Mouse (Mus musculus) MEL (cell line): ENCODE data around the gene Pold4. TPM values are rescaled to one million over a fixed set of nuclear protein-coding genes. Genes with fewer than 3 reads are reported as not detected.
"Not testable (repeated sequence)": the region's sequence is repeated elsewhere in the genome, so short reads cannot be mapped to it uniquely, and the experiment has no call there.

ENCODE experiments used
- DNase-seq: peaks from one replicate; pipeline ENCODE4 v3.0.0; 2011; ENCODE audit warnings: low read depth, low spot score
- H3K27ac ChIP-seq: 2 replicates; pipeline ENCODE4 v1.5.1; 2012; ENCODE audit warnings: low read depth, mild to moderate bottlenecking, control low read depth, low read length, moderate library complexity; ENCODE audit not compliant: control insufficient read depth
- H3K27me3 ChIP-seq, 2 experiments: fragments of 150-350 bp in 1 of 2; sonication (generic) in 1 of 2; 2 replicates each; pipeline ENCODE4 v1.6.1; 2012; ENCODE audit warnings: low read length in 2 of 2, mild to moderate bottlenecking in 2 of 2, improper control_type of control experiment in 1 of 2, moderate library complexity in 1 of 2; ENCODE audit not compliant: insufficient read depth in 2 of 2, control insufficient read depth in 1 of 2
- H3K36me3 ChIP-seq, 2 experiments: 2 replicates each; pipeline ENCODE4 v1.6.1; 2012 to 2014; ENCODE audit warnings: low read length in 2 of 2, improper control_type of control experiment in 1 of 2, inconsistent platforms in 1 of 2, mild to moderate bottlenecking in 1 of 2; ENCODE audit not compliant: insufficient read depth in 2 of 2, control insufficient read depth in 1 of 2
- H3K4me1 ChIP-seq, 2 experiments: fragments of 150-350 bp in 1 of 2; sonication (generic) in 1 of 2; 2 replicates each; pipeline ENCODE4 v1.6.1; 2012; ENCODE audit warnings: low read length in 2 of 2, improper control_type of control experiment in 1 of 2, mild to moderate bottlenecking in 1 of 2; ENCODE audit not compliant: insufficient read depth in 2 of 2, control insufficient read depth in 1 of 2
- H3K4me3 ChIP-seq, 2 experiments: fragments of 150-350 bp in 1 of 2; sonication (generic) in 1 of 2; 2 replicates each; pipeline ENCODE4 v1.5.1; 2012; ENCODE audit warnings: low read depth in 2 of 2, low read length in 2 of 2, mild to moderate bottlenecking in 2 of 2, moderate library complexity in 2 of 2, control low read depth in 1 of 2, improper control_type of control experiment in 1 of 2; ENCODE audit not compliant: control insufficient read depth in 1 of 2, insufficient read depth in 1 of 2
- H3K79me2 ChIP-seq: 2 replicates; pipeline ENCODE4 v1.6.1; 2012; ENCODE audit warnings: mild to moderate bottlenecking, low read length, moderate library complexity; ENCODE audit not compliant: control insufficient read depth, poor library complexity, insufficient read depth
- H3K9ac ChIP-seq: 2 replicates; pipeline ENCODE4 v1.6.1; 2012; ENCODE audit warnings: low read depth, mild to moderate bottlenecking, control low read depth, low read length, moderate library complexity; ENCODE audit not compliant: control insufficient read depth, poor library complexity, severe bottlenecking
- H3K9me3 ChIP-seq: fragments of 150-350 bp; sonication (generic); replicated peaks from 2 replicates; pipeline ENCODE4 v1.6.1; 2012; ENCODE audit warnings: mild to moderate bottlenecking, low read length, improper control_type of control experiment, moderate library complexity; ENCODE audit not compliant: insufficient read depth
- BHLHE40 ChIP-seq: IDR thresholded peaks from 2 replicates; pipeline ENCODE4 v1.6.1; 2012; ENCODE audit warnings: low read depth, mild to moderate bottlenecking, inconsistent platforms, low read length, improper control_type of control experiment, borderline replicate concordance
- CTCF ChIP-seq, 3 experiments: IDR thresholded peaks in 2 of 3; conservative IDR thresholded peaks in 1 of 3; 2 replicates each; pipeline ENCODE4 v1.5.1; 2011 to 2012; ENCODE audit warnings: low read length in 3 of 3, low read depth in 2 of 3, mild to moderate bottlenecking in 2 of 3, improper control_type of control experiment in 1 of 3, inconsistent platforms in 1 of 3, mixed read lengths in 1 of 3, moderate library complexity in 1 of 3; ENCODE audit not compliant: control insufficient read depth in 1 of 3, insufficient read depth in 1 of 3, poor library complexity in 1 of 3, severe bottlenecking in 1 of 3
- ELF1 ChIP-seq: IDR thresholded peaks from 2 replicates; pipeline ENCODE4 v1.6.1; 2014; ENCODE audit warnings: low read depth, mild to moderate bottlenecking, inconsistent platforms, low read length, improper control_type of control experiment, moderate library complexity
- MEF2A ChIP-seq: IDR thresholded peaks from 2 replicates; pipeline ENCODE4 v1.6.1; 2014; ENCODE audit warnings: low read depth, mild to moderate bottlenecking, inconsistent platforms, low read length, improper control_type of control experiment; ENCODE audit not compliant: poor library complexity, insufficient replicate concordance, severe bottlenecking; ENCODE audit errors: extremely low read depth
- MXI1 ChIP-seq: IDR thresholded peaks from 2 replicates; pipeline ENCODE4 v1.6.1; 2011; ENCODE audit warnings: mild to moderate bottlenecking, low read depth, low read length, improper control_type of control experiment
- NRF1 ChIP-seq: IDR thresholded peaks from 2 replicates; pipeline ENCODE4 v1.6.1; 2014; ENCODE audit warnings: low read depth, mild to moderate bottlenecking, inconsistent platforms, low read length, improper control_type of control experiment, moderate library complexity; ENCODE audit not compliant: poor library complexity, insufficient read depth, severe bottlenecking
- POLR2A ChIP-seq, 2 experiments: IDR thresholded peaks; 2 replicates each; pipeline ENCODE4 v1.6.1; 2011 to 2012; ENCODE audit warnings: low read length in 2 of 2, mild to moderate bottlenecking in 2 of 2, control low read depth in 1 of 2, improper control_type of control experiment in 1 of 2, low read depth in 1 of 2, moderate library complexity in 1 of 2; ENCODE audit not compliant: control insufficient read depth in 1 of 2, insufficient read depth in 1 of 2, poor library complexity in 1 of 2
- RAD21 ChIP-seq: IDR thresholded peaks from 2 replicates; pipeline ENCODE4 v1.6.1; 2011; ENCODE audit warnings: mild to moderate bottlenecking, low read depth, low read length, improper control_type of control experiment
- SIN3A ChIP-seq: IDR thresholded peaks from 2 replicates; pipeline ENCODE4 v1.6.1; 2012; ENCODE audit warnings: low read length, improper control_type of control experiment, inconsistent platforms
- SMC3 ChIP-seq: IDR thresholded peaks from 2 replicates; pipeline ENCODE4 v1.6.1; 2011; ENCODE audit warnings: low read depth, low read length, improper control_type of control experiment
- TAL1 ChIP-seq: IDR thresholded peaks from 2 replicates; pipeline ENCODE4 v1.6.1; 2012; ENCODE audit warnings: mild to moderate bottlenecking, inconsistent platforms, low read length, moderate library complexity, mixed read lengths
- TCF12 ChIP-seq: IDR thresholded peaks from 2 replicates; pipeline ENCODE4 v1.6.1; 2014; ENCODE audit warnings: low read depth, mild to moderate bottlenecking, inconsistent platforms, low read length, improper control_type of control experiment, moderate library complexity
- ZNF384 ChIP-seq: IDR thresholded peaks from 2 replicates; pipeline ENCODE4 v1.6.1; 2012; ENCODE audit warnings: low read depth, mild to moderate bottlenecking, inconsistent platforms, low read length, improper control_type of control experiment
- polyA plus RNA-seq, 2 experiments: library from polyadenylated mRNA; stranded (reverse) in 1 of 2; unstranded in 1 of 2; fragments of >175 nt in 1 of 2; fragments of >200 nt in 1 of 2; gene quantifications; 2 replicates each; pipeline versions ENCODE4 v1.2.1 to v1.2.4; 2012; ENCODE audit warnings: low replicate concordance in 2 of 2, low read depth in 1 of 2; ENCODE audit not compliant: insufficient read length in 2 of 2, insufficient read depth in 1 of 2, missing spikeins in 1 of 2
- total RNA-seq: library from RNA; depleted of rRNA; stranded (reverse); fragments of 300-350 nt; gene quantifications from 2 replicates; pipeline ENCODE4 v1.2.3, GENCODE M21; 2012

The Pold4 gene
- total and polyA plus RNA-seq, 3 experiments = 18.5 to 40.4 TPM; not detected in 1

DNA sequence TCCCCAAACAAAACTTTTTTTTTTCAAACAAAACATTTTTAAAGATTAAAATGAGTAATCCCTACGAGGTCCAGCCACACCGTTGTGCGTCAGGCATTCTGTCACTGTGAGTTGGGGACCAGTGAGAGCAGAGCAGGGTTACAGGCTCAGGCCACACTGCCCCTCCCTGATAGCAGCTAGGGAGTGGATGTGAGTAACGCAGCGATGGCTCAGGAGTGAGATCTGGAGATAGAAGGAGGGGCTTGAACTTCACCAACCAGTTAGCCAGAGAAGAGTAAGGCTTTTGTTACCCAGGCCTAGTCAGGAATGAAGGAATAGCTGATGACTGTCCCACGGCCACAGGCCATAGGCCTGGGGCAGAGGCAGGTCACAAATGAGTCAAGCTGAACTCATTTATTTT is 13.1 kb downstream of the Pold4 start:
- no peak for TF ChIP-seq ELF1

DNA sequence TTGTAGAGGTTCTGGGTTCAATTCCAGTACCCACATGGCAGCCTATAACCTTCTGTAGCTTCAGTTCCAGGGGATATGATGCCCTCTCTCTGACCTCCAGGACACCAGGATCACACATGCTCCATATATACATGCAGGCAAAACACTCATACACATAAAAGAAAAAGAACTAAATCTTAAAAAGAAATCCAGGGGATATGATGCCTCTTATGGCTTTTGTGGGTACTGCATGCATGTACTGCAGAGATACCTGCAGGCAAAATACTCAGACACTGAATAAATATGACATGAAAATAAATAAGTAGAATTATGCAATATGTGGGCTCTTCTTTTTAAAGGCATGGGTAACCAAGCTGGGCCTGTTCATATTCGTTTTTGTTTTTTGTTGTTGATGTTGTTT is 15.3 kb downstream of the Pold4 start:
- Histone ChIP-seq H3K27me3 (no peaks in the 10 kb centered on the region; a peak in 1 of 4 replicates), H3K4me1 (peaks cover 0 to 3% of the 10 kb centered on the region in 2 experiments; a peak in 2 of 4 replicates), H3K79me2 (no peaks in the 10 kb centered on the region), H3K4me3 (no peak overlapping the region), H3K27ac (no peak overlapping the region), H3K9me3 (no peaks in the 10 kb centered on the region), H3K36me3 (peaks cover 0 to 3% of the 10 kb centered on the region in 2 experiments; a peak in 1 of 4 replicates), H3K9ac (no peak overlapping the region)
- TF ChIP-seq ELF1 (no peak), BHLHE40 (no peak), MEF2A (no peak), MXI1 (no peak), RAD21 (peak; percentile 42), SIN3A (peak; percentile 38; the same call in 1 of the 2 replicates), TAL1 (no peak), SMC3 (peak; percentile 28), ZNF384 (no peak), TCF12 (no peak), POLR2A (IDR thresholded peaks at IDR 0.05; ENCODE audit: control insufficient read depth in 1 of 2, insufficient read depth in 1 of 2, low read depth in 1 of 2, low read length in 2 of 2, poor library complexity in 1 of 2) (no peak), CTCF (IDR thresholded peaks at IDR 0.05 in 2 of 3, conservative IDR thresholded peaks at IDR 0.05 in 1 of 3; ENCODE audit: control insufficient read depth in 1 of 3, insufficient read depth in 1 of 3, low read depth in 2 of 3, low read length in 3 of 3, poor library complexity in 1 of 3, severe bottlenecking in 1 of 3) (peak in 2 of 3 experiments; percentile 52 to 61; a peak in 4 of 6 replicates), NRF1 (no peak)
- DNase-seq = peak; percentile 62

More for the DNA sequence above, 13.1 kb downstream of the Pold4 start:
- Histone ChIP-seq H3K36me3 (peaks cover 0 to 3% of the 10 kb centered on the region in 2 experiments; a peak in 1 of 4 replicates), H3K4me3 (no peak overlapping the region), H3K9me3 (no peaks in the 10 kb centered on the region), H3K9ac (no peak overlapping the region), H3K27ac (no peak overlapping the region), H3K27me3 (no peaks in the 10 kb centered on the region; a peak in 1 of 4 replicates), H3K79me2 (no peaks in the 10 kb centered on the region), H3K4me1 (peaks cover 0 to 3% of the 10 kb centered on the region in 2 experiments; a peak in 2 of 4 replicates)
- DNase-seq = no peak

DNA sequence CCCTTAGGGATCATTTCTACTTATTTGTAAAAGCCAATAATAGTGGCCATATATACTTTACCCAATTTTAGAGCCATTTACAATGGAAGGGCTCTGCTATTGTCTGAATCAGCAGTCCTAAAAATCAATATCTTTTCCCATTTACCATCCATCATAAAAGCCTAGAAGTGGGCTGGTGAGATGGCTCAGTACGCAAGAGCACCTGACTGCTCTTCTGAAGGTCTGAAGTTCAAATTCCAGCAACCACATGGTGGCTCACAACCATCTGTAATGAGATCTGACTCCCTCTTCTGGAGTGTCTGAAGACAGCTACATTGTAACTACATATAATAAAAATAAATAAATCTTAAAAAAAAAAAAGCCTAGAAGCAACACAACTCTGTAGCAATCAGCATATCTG is 17.0 kb downstream of the Pold4 start:
- not testable (repeated sequence) for H3K9me3 ChIP-seq, H3K27me3 ChIP-seq, DNase-seq, H3K36me3 ChIP-seq, H3K9ac ChIP-seq, H3K4me1 ChIP-seq, H3K79me2 ChIP-seq, H3K27ac ChIP-seq, H3K4me3 ChIP-seq
- TF ChIP-seq CTCF (IDR thresholded peaks at IDR 0.05 in 2 of 3, conservative IDR thresholded peaks at IDR 0.05 in 1 of 3; ENCODE audit: control insufficient read depth in 1 of 3, insufficient read depth in 1 of 3, low read depth in 2 of 3, low read length in 3 of 3, poor library complexity in 1 of 3, severe bottlenecking in 1 of 3) = peak in 1 of 3 experiments; percentile 22; a peak in 1 of 6 replicates
